In the genomic region with DNA sequence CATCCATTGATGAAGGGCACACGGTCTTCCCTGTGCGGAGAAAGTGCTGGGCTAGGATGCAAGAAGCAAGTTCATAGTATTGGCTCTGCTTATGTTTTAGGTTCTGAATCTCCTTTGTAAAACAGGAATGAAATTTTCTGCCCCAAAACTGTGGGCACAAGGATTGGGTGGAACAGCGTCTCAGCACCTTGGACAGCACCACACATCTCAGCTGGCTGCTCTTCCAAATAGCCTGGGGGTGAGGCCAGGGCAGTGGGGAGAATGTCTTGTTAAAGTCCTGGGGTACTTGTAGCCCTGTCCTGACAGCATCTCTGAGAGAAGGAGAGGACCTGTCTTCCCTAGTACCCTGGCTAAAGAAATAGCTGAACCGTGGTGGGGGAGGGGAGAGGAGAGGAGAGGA, we compare ENCODE assay signal across 11 mouse cellular contexts.
DNase-seq lines count a peak whose midpoint lies in the region; ATAC-seq and TF ChIP-seq lines count a peak whose summit lies in the region.
"Had no signal": no experiment of that assay in that cellular context is flagged by ENCODE, and none has a peak within 500 bp of the region (broad histone marks: within the 10 kb centered on the region; RNA-seq: fewer than 3 reads in every experiment).

No protein-coding gene starts in this region.

- no peaks in the 10 kb centered on the region for H3K9me3 ChIP-seq in forebrain, embryonic 11.5 days (ENCODE audit: control insufficient read depth, low read length)
- no peaks in the 10 kb centered on the region for H3K9me3 ChIP-seq in forebrain, embryonic 13.5 days (replicated peaks)
- no peaks in the 10 kb centered on the region for H3K9me3 ChIP-seq in midbrain, embryonic 11.5 days (ENCODE audit: control insufficient read depth, low read length)
- no peaks in the 10 kb centered on the region for H3K9me3 ChIP-seq in midbrain, postnatal 0 days (ENCODE audit: low read length)
- H3K9me3 ChIP-seq: heart, embryonic 13.5 days; liver, embryonic 15.5 days had no signal

- TF ChIP-seq CTCF in midbrain, postnatal 0 days (IDR thresholded peaks at IDR 0.05), result no peak

- ATAC-seq in forebrain, embryonic 11.5 days (replicated peaks; ENCODE audit: low FRiP score), result no peak
- ATAC-seq in forebrain, embryonic 13.5 days, result no peak
- no peak for ATAC-seq in midbrain, embryonic 11.5 days (ENCODE audit: low FRiP score)
- no peak for ATAC-seq in midbrain, postnatal 0 days (ENCODE audit: low FRiP score)

- no peak overlapping the region for H3K4me2 ChIP-seq in forebrain, embryonic 11.5 days (ENCODE audit: low read depth, low read length, severe bottlenecking)
- no peak overlapping the region for H3K4me2 ChIP-seq in forebrain, embryonic 13.5 days
- no peak overlapping the region for H3K4me2 ChIP-seq in midbrain, embryonic 11.5 days
- H3K4me2 ChIP-seq in midbrain, postnatal 0 days (ENCODE audit: low read depth, low read length, poor library complexity, severe bottlenecking), result no peak overlapping the region
- H3K4me2 ChIP-seq in myocyte (ENCODE audit: low read depth), result no peak overlapping the region
- H3K4me2 ChIP-seq: heart, embryonic 13.5 days; liver, embryonic 15.5 days had no signal

- H3K4me1 ChIP-seq in forebrain, embryonic 11.5 days (replicated peaks; ENCODE audit: control insufficient read depth, insufficient read depth, low read length), result peaks cover 2% of the 10 kb centered on the region
- H3K4me1 ChIP-seq in forebrain, embryonic 13.5 days, result peaks cover 21% of the 10 kb centered on the region
- peaks cover 2% of the 10 kb centered on the region for H3K4me1 ChIP-seq in midbrain, embryonic 11.5 days (ENCODE audit: control insufficient read depth, insufficient read depth, low read length)
- 0 out of 2 replicates have a peak, but pooled peaks cover 5% of the 10 kb centered on the region for H3K4me1 ChIP-seq in midbrain, postnatal 0 days (ENCODE audit: insufficient read depth, low read length)
- H3K4me1 ChIP-seq: heart, embryonic 13.5 days had no signal

- H3ac ChIP-seq in myocyte (ENCODE audit: control insufficient read depth, insufficient read length), result no peak overlapping the region

- no peak overlapping the region for H3K9ac ChIP-seq in forebrain, embryonic 11.5 days (ENCODE audit: low read length)
- H3K9ac ChIP-seq in forebrain, embryonic 13.5 days, result no peak overlapping the region
- no peak overlapping the region for H3K9ac ChIP-seq in midbrain, embryonic 11.5 days (ENCODE audit: low read length)
- no peak overlapping the region for H3K9ac ChIP-seq in midbrain, postnatal 0 days (replicated peaks; ENCODE audit: low read length, poor library complexity, severe bottlenecking)
- H3K9ac ChIP-seq: heart, embryonic 13.5 days; liver, embryonic 15.5 days had no signal

- no peak overlapping the region for H3K4me3 ChIP-seq in forebrain, embryonic 11.5 days (ENCODE audit: low read depth, low read length)
- no peak overlapping the region for H3K4me3 ChIP-seq in forebrain, embryonic 13.5 days
- H3K4me3 ChIP-seq in midbrain, embryonic 11.5 days (ENCODE audit: low read depth, low read length), result no peak overlapping the region
- H3K4me3 ChIP-seq in midbrain, postnatal 0 days (ENCODE audit: low read depth, low read length), result no peak overlapping the region
- no peak overlapping the region for H3K4me3 ChIP-seq in myocyte
- H3K4me3 ChIP-seq: heart, embryonic 13.5 days; liver, embryonic 15.5 days had no signal

- no peaks in the 10 kb centered on the region for H3K79me2 ChIP-seq in myocyte (ENCODE audit: control insufficient read depth, insufficient read depth)

- H3K27ac ChIP-seq in forebrain, embryonic 11.5 days (ENCODE audit: low read depth, low read length), result no peak overlapping the region
- no peak overlapping the region for H3K27ac ChIP-seq in forebrain, embryonic 13.5 days
- no peak overlapping the region for H3K27ac ChIP-seq in midbrain, embryonic 11.5 days (ENCODE audit: low read depth, low read length)
- no peak overlapping the region for H3K27ac ChIP-seq in midbrain, postnatal 0 days (ENCODE audit: low read depth, low read length)
- H3K27ac ChIP-seq: heart, embryonic 13.5 days; liver, embryonic 15.5 days had no signal

- no peaks in the 10 kb centered on the region for H3K36me3 ChIP-seq in forebrain, embryonic 11.5 days (ENCODE audit: control insufficient read depth, insufficient read depth, low read length)
- no peaks in the 10 kb centered on the region for H3K36me3 ChIP-seq in forebrain, embryonic 13.5 days (ENCODE audit: poor library complexity, severe bottlenecking)
- H3K36me3 ChIP-seq in midbrain, embryonic 11.5 days (ENCODE audit: control insufficient read depth, insufficient read depth, low read length), result no peaks in the 10 kb centered on the region
- H3K36me3 ChIP-seq in midbrain, postnatal 0 days (ENCODE audit: insufficient read depth, low read length), result no peaks in the 10 kb centered on the region
- H3K36me3 ChIP-seq in myocyte (ENCODE audit: control insufficient read depth, insufficient read depth), result no peaks in the 10 kb centered on the region
- H3K36me3 ChIP-seq: heart, embryonic 13.5 days; liver, embryonic 15.5 days had no signal

- H3K27me3 ChIP-seq in forebrain, embryonic 11.5 days (ENCODE audit: control insufficient read depth, insufficient read depth, low read length), result no peaks in the 10 kb centered on the region
- peaks cover 8% of the 10 kb centered on the region; the same call in 1 of the 2 replicates for H3K27me3 ChIP-seq in forebrain, embryonic 13.5 days
- no peaks in the 10 kb centered on the region for H3K27me3 ChIP-seq in midbrain, embryonic 11.5 days (ENCODE audit: control insufficient read depth, insufficient read depth, low read length)
- no peaks in the 10 kb centered on the region for H3K27me3 ChIP-seq in midbrain, postnatal 0 days (ENCODE audit: insufficient read depth, low read length)
- H3K27me3 ChIP-seq in myocyte (ENCODE audit: control insufficient read depth, insufficient read depth, insufficient read length), result peaks cover 28% of the 10 kb centered on the region

- DNase-seq in forebrain, embryonic 11.5 days (ENCODE audit: low spot score), result peak; percentile 74
- DNase-seq in midbrain, embryonic 11.5 days (ENCODE audit: low spot score, missing footprints), result peak; percentile 88
- no peak for DNase-seq in midbrain, postnatal 0 days (ENCODE audit: low spot score)
- DNase-seq in embryo, embryonic 10 days (ENCODE audit: low spot score), result peak; percentile 83
- no peak for DNase-seq in cerebellum, postnatal 14 days
- DNase-seq in frontal cortex, postnatal 36 days (ENCODE audit: low spot score in 2 of 2), result no peak
- DNase-seq: cerebellum, postnatal 36 days had no signal

- TF ChIP-seq POLR2A in myocyte (IDR thresholded peaks at IDR 0.05; ENCODE audit: insufficient read length, low read depth), result no peak

- 38% methylated on average over 4 of the region's 4 CpGs for WGBS in forebrain, embryonic 11.5 days
- 37% methylated on average over 4 of the region's 4 CpGs for WGBS in forebrain, embryonic 13.5 days
- 38% methylated on average over 4 of the region's 4 CpGs for WGBS in midbrain, embryonic 11.5 days
- 51% methylated on average over 4 of the region's 4 CpGs for WGBS in midbrain, postnatal 0 days

TF ChIP-seq in myocyte, 11 proteins besides CTCF, POLR2A, EP300 and RAD21:
- TF ChIP-seq TCF12 (IDR thresholded peaks at IDR 0.05; ENCODE audit: insufficient read depth, poor library complexity, severe bottlenecking) (no peak), MYOD1 (IDR thresholded peaks at IDR 0.05; ENCODE audit: control insufficient read depth in 1 of 3, insufficient read length in 2 of 3, low read depth in 2 of 3) (no peak), REST (IDR thresholded peaks at IDR 0.05; ENCODE audit: insufficient read depth, insufficient read length) (peak; percentile 96), SRF (IDR thresholded peaks at IDR 0.05; ENCODE audit: control insufficient read depth, insufficient read length, low read depth) (no peak), USF1 (IDR thresholded peaks at IDR 0.05; ENCODE audit: low read depth) (no peak), MYOG (IDR thresholded peaks at IDR 0.05; ENCODE audit: control insufficient read depth in 1 of 3, insufficient read depth in 1 of 3, insufficient read length in 2 of 3, low read depth in 2 of 3) (no peak)
TF ChIP-seq in myocyte: peak in this region for 1.

Comparison
In these comparisons a context has a peak if more than half of its experiments do, and no peak if none do; other contexts are left out.
1. DNase-seq: peak in forebrain, embryonic 11.5 days (single experiment), midbrain, embryonic 11.5 days (single experiment) and embryo, embryonic 10 days (single experiment); none in midbrain, postnatal 0 days (single experiment), cerebellum, postnatal 14 days (0 of 2) and frontal cortex, postnatal 36 days (0 of 2).